Mouse (Mus musculus): Measurements from ENCODE around the gene Ccdc134. TPM values are rescaled to one million over a fixed set of nuclear protein-coding genes. Genes with fewer than 3 reads are reported as not detected.

The Ccdc134 gene
- polyA plus RNA-seq, 1 experiment from 2014 or later = 12.6 TPM

DNA sequence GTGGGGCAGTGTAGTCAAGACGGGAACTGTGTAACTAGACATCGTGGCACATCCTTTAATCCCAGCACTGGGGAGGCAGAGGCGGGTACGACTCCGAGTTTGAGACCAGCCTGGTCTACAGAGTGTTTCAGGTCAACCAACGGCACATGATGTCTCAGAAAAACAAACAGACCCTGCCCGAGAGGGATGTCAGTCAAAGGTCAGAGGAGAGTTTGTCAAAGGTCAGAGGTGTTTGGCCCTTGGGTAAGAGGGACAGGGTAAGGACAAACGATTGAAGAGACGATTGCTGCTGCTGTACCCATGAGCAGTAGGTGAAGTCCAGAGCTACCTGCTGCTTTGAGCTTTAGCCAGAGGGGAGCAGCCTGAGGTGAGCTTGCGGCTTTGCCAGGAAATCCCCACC, 55.9 kb downstream of the Ccdc134 start:
- Histone ChIP-seq H3K9ac (no peak overlapping the region), H3K9me3 (no peaks in the 10 kb centered on the region), H3K4me3 (replicated peaks) (no peak overlapping the region), H3K27me3 (replicated peaks) (no peaks in the 10 kb centered on the region), H3K27ac (no peak overlapping the region), H3K36me3 (peaks cover 87% of the 10 kb centered on the region), H3K4me2 (replicated peaks) (no peak overlapping the region), H3K4me1 (replicated peaks) (peaks cover 13% of the 10 kb centered on the region)
- ATAC-seq = no peak; the same call in 1 of the 2 replicates
- 65% methylated on average over 10 of the region's 10 CpGs for WGBS

- peak; percentile 67 for ATAC-seq
Measured at GRCm38 (mm10) chr15:82184183-82184582, 56.5 kb downstream of the Ccdc134 start.

GRCm38 (mm10) chr15:82184656-82185055, 56.9 kb downstream of the Ccdc134 start:
- Histone ChIP-seq H3K9ac (no peak overlapping the region), H3K36me3 (peaks cover 80% of the 10 kb centered on the region), H3K9me3 (no peaks in the 10 kb centered on the region), H3K4me3 (replicated peaks) (no peak overlapping the region), H3K27me3 (replicated peaks) (no peaks in the 10 kb centered on the region), H3K4me2 (replicated peaks) (no peak overlapping the region), H3K27ac (no peak overlapping the region), H3K4me1 (replicated peaks) (peaks cover 13% of the 10 kb centered on the region)
- WGBS = 76% methylated on average over 10 of the region's 10 CpGs
- peak; percentile 16; the same call in 1 of the 2 replicates for ATAC-seq

More at GRCm38 (mm10) chr15:82184183-82184582, 56.5 kb downstream of the Ccdc134 start:
- no peak overlapping the region for H3K4me2 ChIP-seq (replicated peaks)
- H3K9ac ChIP-seq = no peak overlapping the region
- H3K36me3 ChIP-seq = peaks cover 81% of the 10 kb centered on the region
- 68% methylated on average over 7 of the region's 7 CpGs for WGBS
- H3K4me3 ChIP-seq (replicated peaks) = no peak overlapping the region
- no peaks in the 10 kb centered on the region for H3K9me3 ChIP-seq
- H3K27me3 ChIP-seq (replicated peaks) = no peaks in the 10 kb centered on the region
- H3K4me1 ChIP-seq (replicated peaks) = peaks cover 13% of the 10 kb centered on the region
- no peak overlapping the region for H3K27ac ChIP-seq

DNA sequence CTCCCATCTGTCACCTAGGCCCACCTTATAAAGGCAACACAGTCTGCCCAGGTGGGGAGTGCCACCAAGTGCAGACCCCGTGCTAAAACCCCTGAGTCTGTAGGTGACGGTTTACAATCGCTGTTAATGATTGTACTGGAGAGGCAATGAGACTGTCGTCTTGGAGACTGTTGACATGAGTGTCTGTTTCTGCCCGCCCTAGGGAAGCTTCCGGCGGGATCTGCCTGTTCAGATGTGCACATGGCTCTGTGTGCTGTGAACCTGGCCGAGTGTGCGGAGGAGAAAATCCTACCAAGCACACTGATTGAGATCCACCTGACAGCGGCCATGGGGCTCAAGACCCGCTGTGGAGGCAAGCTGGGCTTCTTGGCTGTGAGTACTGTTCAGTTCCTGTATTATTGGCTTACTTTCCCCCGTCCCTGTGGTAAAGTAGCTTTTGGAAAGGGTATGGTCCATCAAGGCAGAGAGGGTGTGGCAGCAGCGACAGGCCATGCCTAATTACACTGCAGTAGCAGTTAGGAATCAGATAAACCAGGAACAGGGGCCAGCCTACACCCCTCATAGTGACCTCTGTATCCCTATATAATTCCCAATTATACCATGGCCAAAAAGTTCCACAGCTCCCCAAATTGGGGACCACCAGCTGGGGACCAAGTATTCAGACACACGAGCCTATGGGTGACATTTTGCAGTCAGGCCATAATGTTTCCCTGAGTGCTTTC, 57.5 kb downstream of the Ccdc134 start:
- Histone ChIP-seq H3K27me3 (replicated peaks) (no peaks in the 10 kb centered on the region), H3K4me2 (replicated peaks) (no peak overlapping the region), H3K36me3 (peaks cover 78% of the 10 kb centered on the region), H3K27ac (no peak overlapping the region), H3K4me1 (replicated peaks) (peaks cover 13% of the 10 kb centered on the region), H3K4me3 (replicated peaks) (no peak overlapping the region), H3K9me3 (no peaks in the 10 kb centered on the region), H3K9ac (no peak overlapping the region)
- peak; percentile 31; the same call in 1 of the 2 replicates for ATAC-seq
- 68% methylated on average over 14 of the region's 14 CpGs for WGBS

DNA sequence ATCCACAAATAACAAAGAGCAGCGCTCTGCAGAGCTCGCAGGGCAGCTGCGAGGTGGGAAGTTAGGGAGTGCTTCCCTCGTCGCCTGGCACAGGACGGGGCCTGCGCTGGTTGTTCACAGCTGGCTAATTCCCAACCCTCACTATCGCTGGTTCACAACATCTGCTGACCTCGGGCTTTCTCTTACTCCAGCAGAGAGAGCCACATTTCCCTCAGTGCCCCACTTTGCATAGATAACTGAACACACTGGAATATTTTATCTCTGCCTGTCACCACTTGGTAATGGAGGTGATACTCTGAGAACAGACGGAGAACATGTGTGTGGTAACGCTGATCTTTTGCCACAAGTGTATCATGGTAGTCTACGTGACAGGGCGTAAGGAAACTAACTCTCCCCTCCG, 58.4 kb downstream of the Ccdc134 start:
- 79% methylated on average over 14 of the region's 14 CpGs for WGBS
- H3K4me1 ChIP-seq (replicated peaks) = peaks cover 13% of the 10 kb centered on the region
- H3K4me3 ChIP-seq (replicated peaks) = no peak overlapping the region
- 0 out of 2 replicates have a peak, but pooled peaks have one; percentile 34 for ATAC-seq
- no peaks in the 10 kb centered on the region for H3K27me3 ChIP-seq (replicated peaks)
- no peaks in the 10 kb centered on the region for H3K9me3 ChIP-seq
- no peak overlapping the region for H3K4me2 ChIP-seq (replicated peaks)
- H3K36me3 ChIP-seq = peaks cover 73% of the 10 kb centered on the region
- H3K27ac ChIP-seq = 0 out of 2 replicates have a peak overlapping the region, but pooled peaks have one; percentile 2
- H3K9ac ChIP-seq = no peak overlapping the region

DNA sequence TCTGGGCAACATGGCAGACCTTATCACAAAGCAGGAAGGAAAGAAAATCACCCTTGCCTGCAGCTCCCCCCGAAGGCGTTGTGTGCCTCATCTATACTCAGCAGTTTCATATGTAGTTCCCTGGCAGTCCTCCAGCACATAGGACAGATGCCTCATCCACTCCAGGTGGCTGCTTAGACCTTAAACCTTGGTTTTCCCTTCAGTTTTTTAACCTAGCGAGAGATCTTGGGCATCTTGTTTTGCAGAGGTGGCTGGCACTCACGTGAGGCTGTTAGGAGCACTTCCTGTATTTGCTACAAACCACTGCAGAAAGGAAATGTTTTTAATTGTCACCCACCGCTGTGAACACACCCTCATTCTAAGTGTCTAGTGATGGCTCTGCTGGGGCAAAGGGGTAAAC, 59.2 kb downstream of the Ccdc134 start:
- H3K9ac ChIP-seq = no peak overlapping the region
- no peaks in the 10 kb centered on the region for H3K9me3 ChIP-seq
- ATAC-seq = no peak
- H3K36me3 ChIP-seq = peaks cover 73% of the 10 kb centered on the region
- H3K4me2 ChIP-seq (replicated peaks) = no peak overlapping the region
- peaks cover 13% of the 10 kb centered on the region for H3K4me1 ChIP-seq (replicated peaks)
- no peak overlapping the region for H3K4me3 ChIP-seq (replicated peaks)
- WGBS = 89% methylated on average over 5 of the region's 5 CpGs
- no peak overlapping the region for H3K27ac ChIP-seq
- no peaks in the 10 kb centered on the region for H3K27me3 ChIP-seq (replicated peaks)

- no peak for ATAC-seq
- no peaks in the 10 kb centered on the region for H3K27me3 ChIP-seq (replicated peaks)
- H3K27ac ChIP-seq = no peak overlapping the region
- no peak overlapping the region for H3K4me2 ChIP-seq (replicated peaks)
- H3K9ac ChIP-seq = no peak overlapping the region
- peaks cover 13% of the 10 kb centered on the region for H3K4me1 ChIP-seq (replicated peaks)
- 82% methylated on average over 4 of the region's 4 CpGs for WGBS
- no peaks in the 10 kb centered on the region for H3K9me3 ChIP-seq
- H3K4me3 ChIP-seq (replicated peaks) = no peak overlapping the region
- peaks cover 73% of the 10 kb centered on the region for H3K36me3 ChIP-seq
Measured at GRCm38 (mm10) chr15:82187401-82187800, 59.7 kb downstream of the Ccdc134 start.

- peaks cover 73% of the 10 kb centered on the region for H3K36me3 ChIP-seq
Measured at GRCm38 (mm10) chr15:82187924-82188323, 60.2 kb downstream of the Ccdc134 start.

DNA sequence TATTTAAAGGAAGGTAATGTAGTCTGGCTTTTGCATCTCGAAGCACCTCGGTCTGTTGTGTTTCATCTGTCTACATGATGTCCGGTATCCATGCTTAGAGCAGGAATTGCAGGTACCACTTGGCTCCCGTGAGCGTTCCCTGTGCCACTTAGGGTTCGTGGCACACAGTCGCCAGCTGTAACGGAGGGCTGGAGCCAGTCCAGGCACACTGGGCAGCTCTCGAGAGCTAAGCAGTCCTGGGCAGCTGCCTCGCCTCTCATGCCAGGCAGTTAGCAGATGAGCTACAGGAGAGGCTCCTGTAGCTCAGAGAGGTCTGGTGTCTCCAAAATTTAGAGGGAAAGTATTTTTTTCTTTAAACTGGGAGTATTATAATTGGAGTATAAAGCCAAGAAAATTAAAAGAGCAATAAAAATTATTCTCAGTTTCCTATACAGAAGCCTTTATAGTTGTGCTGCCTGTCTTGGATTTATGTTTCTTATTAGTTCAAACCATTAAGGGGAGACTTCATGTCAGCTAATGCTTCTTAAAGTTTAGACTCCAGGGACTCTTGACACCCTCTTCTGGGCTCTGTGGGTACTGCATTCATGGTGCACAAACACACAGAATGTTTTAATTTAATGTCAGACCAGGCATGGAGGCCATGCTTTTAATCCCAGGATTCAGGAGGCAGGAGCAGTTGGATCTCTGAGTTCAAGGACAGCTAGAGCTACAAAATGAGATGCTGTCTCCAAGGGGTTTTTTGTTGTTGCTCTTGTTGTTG, 60.9 kb downstream of the Ccdc134 start:
- H3K36me3 ChIP-seq = peaks cover 71% of the 10 kb centered on the region

More at GRCm38 (mm10) chr15:82187924-82188323, 60.2 kb downstream of the Ccdc134 start:
- Histone ChIP-seq H3K9ac (no peak overlapping the region), H3K27ac (no peak overlapping the region), H3K4me2 (replicated peaks) (no peak overlapping the region), H3K9me3 (no peaks in the 10 kb centered on the region), H3K27me3 (replicated peaks) (no peaks in the 10 kb centered on the region), H3K4me1 (replicated peaks) (peaks cover 13% of the 10 kb centered on the region), H3K4me3 (replicated peaks) (no peak overlapping the region)
- WGBS = 93% methylated on average over 1 of the region's 1 CpGs
- ATAC-seq = no peak

More for the DNA sequence above, 60.9 kb downstream of the Ccdc134 start:
- no peak overlapping the region for H3K4me3 ChIP-seq (replicated peaks)
- no peak overlapping the region for H3K27ac ChIP-seq
- no peaks in the 10 kb centered on the region for H3K9me3 ChIP-seq
- H3K4me2 ChIP-seq (replicated peaks) = no peak overlapping the region
- peaks cover 13% of the 10 kb centered on the region for H3K4me1 ChIP-seq (replicated peaks)
- WGBS = 93% methylated on average over 10 of the region's 10 CpGs
- H3K9ac ChIP-seq = no peak overlapping the region
- ATAC-seq = no peak
- no peaks in the 10 kb centered on the region for H3K27me3 ChIP-seq (replicated peaks)

Other genes starting within 250 kb of the Ccdc134 start
- 65.5 and 80.4 TPM in 2 replicates for gene Polr3h, start 201.7 kb upstream of the Ccdc134 start, polyA plus RNA-seq (2015; fragmentation: Nextera tagmentation; extraction: Ambion mirVana)
- gene Csdc2, start 191.2 kb upstream of the Ccdc134 start, polyA plus RNA-seq (2015; fragmentation: Nextera tagmentation; extraction: Ambion mirVana) = 11.7 and 12.9 TPM in 2 replicates
- 22.5 and 23.2 TPM in 2 replicates for gene Pmm1, start 167.0 kb upstream of the Ccdc134 start, polyA plus RNA-seq (2015; fragmentation: Nextera tagmentation; extraction: Ambion mirVana)
- not detected in 2 replicates for gene 1700029P11Rik, start 147.4 kb upstream of the Ccdc134 start, polyA plus RNA-seq (2015; fragmentation: Nextera tagmentation; extraction: Ambion mirVana)
- 76.1 and 79.6 TPM in 2 replicates for gene Xrcc6, start 140.1 kb upstream of the Ccdc134 start, polyA plus RNA-seq (2015; fragmentation: Nextera tagmentation; extraction: Ambion mirVana)
- 19.8 and 21.3 TPM in 2 replicates for gene Desi1, start 94.1 kb upstream of the Ccdc134 start, polyA plus RNA-seq (2015; fragmentation: Nextera tagmentation; extraction: Ambion mirVana)
- gene Snu13, start 80.3 kb upstream of the Ccdc134 start, polyA plus RNA-seq (2015; fragmentation: Nextera tagmentation; extraction: Ambion mirVana) = 256 and 273 TPM in 2 replicates
- not detected in 2 replicates for gene 4930407I10Rik, start 68.8 kb upstream of the Ccdc134 start, polyA plus RNA-seq (2015; fragmentation: Nextera tagmentation; extraction: Ambion mirVana)
- not detected in 2 replicates for gene Mei1, start 57.9 kb upstream of the Ccdc134 start, polyA plus RNA-seq (2015; fragmentation: Nextera tagmentation; extraction: Ambion mirVana)
- 163 and 172 TPM in 2 replicates for gene Srebf2, start 19.3 kb downstream of the Ccdc134 start, polyA plus RNA-seq (2015; fragmentation: Nextera tagmentation; extraction: Ambion mirVana)
- 0.10 and 0.15 TPM in 2 replicates for gene Shisa8, start 84.9 kb downstream of the Ccdc134 start, polyA plus RNA-seq (2015; fragmentation: Nextera tagmentation; extraction: Ambion mirVana)
- gene Tnfrsf13c, start 96.4 kb downstream of the Ccdc134 start, polyA plus RNA-seq (2015; fragmentation: Nextera tagmentation; extraction: Ambion mirVana) = 0.25 TPM in 1 of 2 replicates, not detected in the other
- gene Cenpm, start 116.8 kb downstream of the Ccdc134 start, polyA plus RNA-seq (2015; fragmentation: Nextera tagmentation; extraction: Ambion mirVana) = 46.0 and 49.1 TPM in 2 replicates
- 0.13 TPM in 1 of 2 replicates, not detected in the other for gene 1500009C09Rik, start 124.5 kb downstream of the Ccdc134 start, polyA plus RNA-seq (2015; fragmentation: Nextera tagmentation; extraction: Ambion mirVana)
- 8.6 and 10.2 TPM in 2 replicates for gene Sept3, start 147.0 kb downstream of the Ccdc134 start, polyA plus RNA-seq (2015; fragmentation: Nextera tagmentation; extraction: Ambion mirVana)
- 0.11 and 0.13 TPM in 2 replicates for gene Wbp2nl, start 171.0 kb downstream of the Ccdc134 start, polyA plus RNA-seq (2015; fragmentation: Nextera tagmentation; extraction: Ambion mirVana)
- gene Naga, start 211.0 kb downstream of the Ccdc134 start, polyA plus RNA-seq (2015; fragmentation: Nextera tagmentation; extraction: Ambion mirVana) = 144 and 176 TPM in 2 replicates
- gene Pheta2, start 211.0 kb downstream of the Ccdc134 start, polyA plus RNA-seq (2015; fragmentation: Nextera tagmentation; extraction: Ambion mirVana) = 13.1 and 13.4 TPM in 2 replicates
- 277 and 308 TPM in 2 replicates for gene Smdt1, start 211.0 kb downstream of the Ccdc134 start, polyA plus RNA-seq (2015; fragmentation: Nextera tagmentation; extraction: Ambion mirVana)
- 502 and 513 TPM in 2 replicates for gene Ndufa6, start 226.4 kb downstream of the Ccdc134 start, polyA plus RNA-seq (2015; fragmentation: Nextera tagmentation; extraction: Ambion mirVana)